Mouse (Mus musculus) B cell, adult 62 days (primary cell): ENCODE measurements around the gene March5. TPM values are rescaled to one million over a fixed set of nuclear protein-coding genes. Genes with fewer than 3 reads are reported as not detected.

Experiments
- total RNA-seq: library from RNA; stranded (reverse); gene quantifications from 4 replicates; pipeline ENCODE4 v1.2.4, GENCODE M21; 2023

March5 gene
- 64.9 to 70.8 TPM (median 69.4 TPM) in 4 replicates for total RNA-seq

DNA sequence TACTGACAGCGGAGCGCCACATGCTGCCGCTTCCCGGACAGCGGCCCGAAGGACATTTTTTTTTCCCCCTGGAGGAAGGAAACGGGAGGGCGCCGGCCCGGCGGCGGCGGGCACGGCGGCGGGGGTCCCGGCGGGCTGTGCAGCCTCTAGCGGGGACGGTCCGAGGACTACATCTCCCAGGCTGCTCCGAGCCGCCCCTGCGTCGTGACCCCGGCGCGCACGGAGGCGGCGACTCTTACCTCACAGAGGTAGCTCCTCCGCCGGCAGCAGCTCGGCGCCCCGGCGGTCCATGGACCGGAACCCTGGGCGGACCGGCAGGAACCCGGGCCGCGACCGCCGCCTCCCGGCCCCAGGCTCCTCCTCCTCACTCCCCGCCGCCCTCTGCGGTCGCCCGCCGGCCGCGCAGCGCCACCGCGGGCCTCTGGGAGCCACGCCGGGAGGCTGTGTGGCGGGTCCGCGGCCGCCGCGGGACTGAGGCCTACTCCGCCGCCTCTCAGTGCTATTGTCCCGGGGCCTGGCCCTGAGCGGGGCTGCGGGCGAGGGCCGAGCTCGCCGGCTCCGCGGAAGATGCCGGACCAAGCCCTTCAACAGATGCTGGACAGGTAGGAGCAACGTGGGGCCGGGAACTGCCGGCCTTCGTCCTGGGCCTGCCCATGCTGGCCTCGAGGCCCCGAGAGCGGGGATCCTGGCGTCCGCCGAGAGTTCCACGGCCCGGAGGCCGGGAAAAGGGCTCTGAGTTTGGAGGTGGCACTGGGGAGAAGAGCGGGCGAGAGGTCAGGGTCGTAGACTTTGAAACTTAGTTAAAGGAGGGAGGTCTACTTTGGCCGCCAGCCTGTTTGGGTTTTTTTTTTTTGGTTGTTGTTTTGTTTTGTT lies at the start of gene March5:
TSS of gene March5 (plus strand) at position 241 of the 873 bp plus-strand sequence.

DNA sequence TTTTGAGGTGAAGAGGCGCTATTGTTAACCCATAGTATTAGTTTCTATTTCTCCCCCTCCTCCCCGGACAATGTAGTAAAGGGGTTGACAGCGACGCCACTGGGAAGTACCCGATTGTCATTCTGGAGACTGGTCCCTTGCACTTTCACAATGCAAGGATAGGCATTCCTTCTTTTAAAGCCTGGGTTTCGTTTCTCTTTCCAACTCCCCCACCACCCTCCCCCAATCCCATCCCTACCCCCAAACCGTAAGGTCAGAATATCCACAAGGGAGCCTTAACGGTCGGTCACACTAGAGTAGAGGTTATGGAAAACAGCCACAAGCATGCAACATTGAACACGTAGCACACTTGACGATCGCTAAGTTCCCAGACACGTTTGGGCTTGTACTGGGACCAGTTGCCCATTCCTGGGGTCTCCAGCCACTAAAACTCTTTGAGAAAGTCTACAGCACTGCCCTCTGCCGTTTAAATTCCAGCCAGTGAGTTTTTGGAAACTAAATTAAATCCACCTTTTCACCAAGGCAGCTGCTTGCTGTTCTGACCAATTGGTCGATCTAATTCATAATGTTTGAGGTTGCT lies 923 bp downstream of the March5 start, which contains the start of gene Cpeb3:
TSS of gene Cpeb3 (minus strand) at position 426 of the 580 bp plus-strand sequence.

Other genes starting within 250 kb of the March5 start
- 0.16 to 1.6 TPM (median 0.52 TPM) in 4 replicates for gene Cpeb3, start 1.1 kb downstream of the March5 start, total RNA-seq
- 30.5 to 36.2 TPM (median 32.2 TPM) in 4 replicates for gene Ide, start 130.3 kb downstream of the March5 start, total RNA-seq
- gene Kif11, start 168.9 kb downstream of the March5 start, total RNA-seq = 1.6 to 2.0 TPM (median 1.8 TPM) in 4 replicates
- gene Hhex, start 227.3 kb downstream of the March5 start, total RNA-seq = 95.9 to 101 TPM (median 100.0 TPM) in 4 replicates